Mouse (Mus musculus): ENCODE results near the gene Dock2.

DNA sequence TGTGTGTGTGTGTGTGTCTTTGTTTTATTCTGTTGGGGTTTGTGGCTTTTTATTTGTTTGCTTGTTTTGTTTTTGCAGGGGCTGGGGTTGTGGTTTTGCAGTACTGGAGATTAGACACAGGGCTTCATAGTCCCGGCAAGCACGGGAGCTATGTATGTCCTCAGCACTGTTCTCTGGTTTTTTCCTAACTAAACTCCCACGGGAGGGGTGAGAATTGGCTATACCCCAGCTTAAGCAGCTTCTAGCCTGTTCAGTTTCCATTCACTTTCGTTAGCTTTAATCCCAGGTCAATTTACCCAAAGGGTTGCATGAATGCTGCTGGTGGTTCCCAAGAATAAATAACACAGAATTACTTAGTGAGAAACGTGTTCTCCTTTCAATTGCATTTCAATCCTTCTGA is 376.8 kb downstream of the Dock2 start:
- TF ChIP-seq POLR2A (IDR thresholded peaks at IDR 0.05; ENCODE audit: low read depth, low read length) (no peak), CTCF (conservative IDR thresholded peaks at IDR 0.05 in 1 of 2, IDR thresholded peaks at IDR 0.05 in 1 of 2; ENCODE audit: low read depth in 2 of 2, low read length in 2 of 2) (no peak), RCOR1 (conservative IDR thresholded peaks at IDR 0.05; ENCODE audit: low read depth, low read length) (no peak), TBP (conservative IDR thresholded peaks at IDR 0.05; ENCODE audit: low read depth, low read length) (no peak), GABPA (IDR thresholded peaks at IDR 0.05; ENCODE audit: insufficient replicate concordance, low read depth, low read length) (no peak), EP300 (IDR thresholded peaks at IDR 0.05; ENCODE audit: low read length) (no peak), ELF1 (IDR thresholded peaks at IDR 0.05; ENCODE audit: low read depth, low read length) (no peak), MAFK (IDR thresholded peaks at IDR 0.05; ENCODE audit: insufficient replicate concordance, low read length) (no peak), USF1 (IDR thresholded peaks at IDR 0.05; ENCODE audit: low read depth, low read length) (no peak), ZNF384 (IDR thresholded peaks at IDR 0.05; ENCODE audit: low read depth, low read length) (no peak)
